Mouse (Mus musculus) monocyte, adult 59 days (primary cell): ENCODE data around the gene Fam171b. TPM values are rescaled to one million over a fixed set of nuclear protein-coding genes. Genes with fewer than 3 reads are reported as not detected.

Experiments
- total RNA-seq, 2 experiments: library from RNA; stranded (reverse); gene quantifications; one replicate each; pipeline ENCODE4 v1.2.4; 2023

Gene Fam171b
- under 1 TPM; 0.10 to 0.12 TPM for total RNA-seq

GRCm38 (mm10) chr2:83812483-83813272, at the start of gene Fam171b:
Gene Fam171b, plus strand, starts transcription at chr2:83812636.

Other genes with a start within 250 kb of the Fam171b start
- 10 to 100 TPM; 60.4 to 77.3 TPM for gene Zc3h15, start 168.2 kb upstream of the Fam171b start, total RNA-seq
- 100 to 1,000 TPM; 116 to 131 TPM for gene Itgav, start 88.2 kb upstream of the Fam171b start, total RNA-seq
- not detected for gene Zswim2, start 128.6 kb downstream of the Fam171b start, total RNA-seq
- gene Gm13698, start 143.1 kb downstream of the Fam171b start, total RNA-seq, result 1 to 10 TPM; 1.6 TPM
- 1 to 10 TPM; 1.6 TPM for gene Gm13693, start 148.9 kb downstream of the Fam171b start, total RNA-seq
- gene Gm13695, start 154.7 kb downstream of the Fam171b start, total RNA-seq, result 1 to 10 TPM in 1 of 2 experiments, not detected in 1; 1.6 TPM
- 1 to 10 TPM; 1.6 TPM for gene Gm13696, start 160.5 kb downstream of the Fam171b start, total RNA-seq
- 1 to 10 TPM; 1.6 TPM for gene Gm13694, start 166.3 kb downstream of the Fam171b start, total RNA-seq
- 1 to 10 TPM; 1.6 TPM for gene Gm13697, start 172.1 kb downstream of the Fam171b start, total RNA-seq
- 1 to 10 TPM; 1.6 TPM for gene Gm13691, start 177.9 kb downstream of the Fam171b start, total RNA-seq